Mouse (Mus musculus) intestine, embryonic 14.5 days (tissue): ENCODE data around the gene Ptchd3. TPM values are rescaled to one million over a fixed set of nuclear protein-coding genes. Genes with fewer than 3 reads are reported as not detected.
A peak's percentile ranks its signal among the peaks of the same experiment; 100 is the strongest.

Experiments
- ATAC-seq: fragments of 200-750 bp; cut with Nextera tagmentation; replicated peaks from 2 replicates; pipeline ENCODE4 v1.8.0; 2017; ENCODE audit warnings: low read depth, moderate number of reproducible peaks, moderate TSS enrichment, moderate library complexity; ENCODE audit not compliant: low FRiP score, low TSS enrichment
- DNase-seq: peaks from one replicate; pipeline ENCODE4 v3.0.0-alpha.2; 2018; ENCODE audit warnings: low spot score
- H3K27ac ChIP-seq: fragments of 300-500 bp; sonication (generic); 2 replicates; pipeline ENCODE4 v1.5.1; 2014; ENCODE audit warnings: low read depth, mild to moderate bottlenecking, control low read depth
- H3K27me3 ChIP-seq: fragments of 300-500 bp; sonication (generic); replicated peaks from 2 replicates; pipeline ENCODE4 v1.6.1; 2014; ENCODE audit warnings: low read length, control low read depth; ENCODE audit not compliant: control insufficient read depth, insufficient read depth
- H3K36me3 ChIP-seq: fragments of 300-500 bp; sonication (generic); 2 replicates; pipeline ENCODE4 v1.6.1; 2014; ENCODE audit warnings: low read length, control low read depth; ENCODE audit not compliant: control insufficient read depth, insufficient read depth
- H3K4me1 ChIP-seq: fragments of 300-500 bp; sonication (generic); replicated peaks from 2 replicates; pipeline ENCODE4 v1.6.1; 2014; ENCODE audit warnings: low read length, control low read depth, mixed read lengths; ENCODE audit not compliant: control insufficient read depth, insufficient read depth
- H3K4me2 ChIP-seq: fragments of 300-500 bp; sonication (generic); 2 replicates; pipeline ENCODE4 v1.6.1; 2014; ENCODE audit warnings: low read length
- H3K4me3 ChIP-seq: fragments of 300-500 bp; sonication (generic); 2 replicates; pipeline ENCODE4 v1.5.1; 2014; ENCODE audit warnings: low read depth, low read length, control low read depth, mixed read lengths
- H3K9ac ChIP-seq: fragments of 300-500 bp; sonication (generic); 2 replicates; pipeline ENCODE4 v1.6.1; 2014; ENCODE audit warnings: mild to moderate bottlenecking, low read length
- H3K9me3 ChIP-seq: fragments of 300-500 bp; sonication (generic); 2 replicates; pipeline ENCODE4 v1.6.1; 2016; ENCODE audit warnings: low read length, control low read depth; ENCODE audit not compliant: control insufficient read depth
- WGBS: fragments of 180-500 bp; shearing (Covaris S2); extraction: QIAGEN DNeasy Blood & Tissue Kit; methylation state at CpG from one replicate; pipeline ENCODE4 v1.1.7; 2014; 5-methylcytosine and 5-hydroxymethylcytosine counted together
- polyA plus RNA-seq: library from polyadenylated mRNA; unstranded; fragments of >200 nt; fragmentation: Nextera tagmentation; extraction: Ambion mirVana; gene quantifications from 2 replicates; pipeline ENCODE4 v1.2.1, GENCODE M21; 2014

Ptchd3 gene
- polyA plus RNA-seq, 1 experiment from 2014 or later = not detected

DNA sequence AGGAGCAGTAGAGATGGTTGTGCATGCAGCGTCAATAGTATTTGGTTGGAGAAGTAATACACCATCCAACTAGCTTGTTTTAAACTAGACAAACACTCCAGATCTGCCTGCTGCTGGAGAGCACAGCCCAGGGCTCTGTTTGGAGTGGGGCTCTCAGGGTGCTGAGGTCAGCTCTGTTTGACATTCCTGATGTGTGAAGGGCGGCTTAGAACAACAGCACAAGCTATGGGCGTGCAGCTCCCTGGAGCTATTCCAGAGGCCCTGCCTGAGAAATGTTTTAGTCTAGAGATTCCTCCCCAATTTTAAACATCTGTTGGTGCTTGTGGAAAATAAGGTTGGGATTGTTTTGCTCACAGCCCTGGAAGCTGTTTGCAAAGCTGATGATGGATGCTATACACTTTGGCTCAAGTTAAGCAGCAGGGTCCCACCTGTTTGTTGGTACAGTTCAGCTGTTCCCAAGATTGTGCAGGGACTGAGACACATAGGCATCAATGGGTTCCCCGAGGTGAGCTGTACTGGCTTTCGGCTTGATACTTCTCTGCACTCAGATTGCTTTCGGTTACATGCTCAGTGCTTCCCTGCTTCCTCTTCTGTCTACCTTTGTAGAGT, 35.4 kb upstream of the Ptchd3 start:
- H3K4me2 ChIP-seq = no peak overlapping the region
- no peaks in the 10 kb centered on the region for H3K27me3 ChIP-seq
- H3K27ac ChIP-seq = peak overlapping the region; percentile 69
- no peak overlapping the region for H3K9ac ChIP-seq
- ATAC-seq (peak; percentile 88), DNase-seq (peak; percentile 64)
- H3K4me1 ChIP-seq = peaks cover 10% of the 10 kb centered on the region
- no peak overlapping the region for H3K4me3 ChIP-seq
- no peaks in the 10 kb centered on the region for H3K9me3 ChIP-seq
- WGBS = 18% methylated on average over 6 of the region's 6 CpGs
- no peaks in the 10 kb centered on the region for H3K36me3 ChIP-seq

DNA sequence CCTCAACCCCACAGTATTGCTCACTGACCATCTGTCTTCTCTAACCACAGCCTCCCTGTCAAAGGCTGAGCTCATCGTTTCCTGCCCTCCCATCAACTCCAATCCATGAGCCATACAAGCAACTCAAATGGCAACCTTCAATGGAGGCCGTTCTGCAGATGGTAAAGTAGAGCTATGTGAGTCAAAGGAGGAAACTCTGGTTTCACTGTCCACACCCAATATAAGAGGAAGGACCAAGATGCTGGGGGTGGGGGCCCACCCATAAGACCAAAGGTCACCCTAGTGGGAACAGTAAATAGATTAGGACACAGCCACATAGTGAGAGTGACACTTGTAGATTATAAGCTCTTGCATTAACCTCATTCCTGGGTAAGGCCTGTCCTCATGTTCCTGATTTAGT, 34.1 kb upstream of the Ptchd3 start:
- Histone ChIP-seq H3K4me3 (no peak overlapping the region), H3K27me3 (no peaks in the 10 kb centered on the region), H3K4me1 (peaks cover 10% of the 10 kb centered on the region), H3K4me2 (no peak overlapping the region), H3K27ac (no peak overlapping the region), H3K9me3 (no peaks in the 10 kb centered on the region), H3K9ac (no peak overlapping the region), H3K36me3 (no peaks in the 10 kb centered on the region)
- no peak for DNase-seq
- ATAC-seq = no peak
- WGBS = 84% methylated on average over 2 of the region's 2 CpGs

DNA sequence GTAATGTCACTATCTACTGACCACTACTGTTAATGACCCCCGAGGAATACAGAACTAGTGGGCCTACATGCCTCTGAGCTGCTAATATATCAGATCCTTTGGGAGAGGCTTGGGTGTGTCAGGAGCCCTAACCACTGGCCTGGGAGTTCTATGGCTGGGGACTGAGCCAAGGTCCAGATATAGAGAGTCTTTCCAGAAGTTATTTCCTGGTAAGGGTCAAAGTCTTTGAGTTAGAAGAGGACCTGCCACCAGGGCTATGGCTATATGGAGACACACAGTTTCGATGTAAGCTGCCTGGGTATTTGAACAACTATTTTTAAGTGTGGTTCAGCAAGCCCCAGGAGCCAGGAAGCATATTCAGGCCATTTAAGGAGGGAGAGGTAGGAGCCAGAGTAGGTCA, 31.5 kb upstream of the Ptchd3 start:
- no peak for DNase-seq
- H3K36me3 ChIP-seq = no peaks in the 10 kb centered on the region
- H3K27me3 ChIP-seq = no peaks in the 10 kb centered on the region
- no peak overlapping the region for H3K4me2 ChIP-seq
- H3K9ac ChIP-seq = no peak overlapping the region
- no peaks in the 10 kb centered on the region for H3K9me3 ChIP-seq
- H3K4me1 ChIP-seq = peaks cover 10% of the 10 kb centered on the region
- H3K4me3 ChIP-seq = no peak overlapping the region
- no peak overlapping the region for H3K27ac ChIP-seq
- WGBS = 84% methylated on average over 2 of the region's 2 CpGs
- no peak for ATAC-seq

DNA sequence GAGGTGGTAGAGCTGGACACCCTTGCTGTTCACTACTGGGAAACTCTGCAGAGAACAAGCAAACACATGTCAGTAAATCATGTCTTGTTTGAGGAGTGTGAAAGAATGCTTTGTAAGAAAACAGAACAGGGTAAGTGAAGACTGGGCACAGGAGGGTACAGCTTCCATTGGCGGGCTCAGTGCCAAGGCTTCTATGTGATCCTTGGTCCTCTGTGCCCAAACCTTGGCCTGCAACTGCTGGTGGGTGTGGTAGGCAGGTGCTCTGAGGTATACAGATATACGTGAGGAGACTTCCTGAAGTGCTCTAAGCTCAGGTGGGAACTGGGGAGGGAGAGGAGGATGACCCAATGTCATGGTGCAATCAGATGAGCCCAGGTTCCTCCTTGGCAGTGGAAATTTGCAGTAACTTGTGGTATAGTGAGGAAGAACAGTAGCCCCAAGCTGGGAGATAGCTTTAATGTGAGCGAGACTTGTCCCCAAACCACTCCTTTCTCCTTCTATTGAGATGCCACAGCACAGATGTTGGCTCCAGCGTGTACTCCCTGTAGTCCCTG, 30.2 kb upstream of the Ptchd3 start:
- ATAC-seq = no peak
- H3K4me2 ChIP-seq = no peak overlapping the region
- no peaks in the 10 kb centered on the region for H3K9me3 ChIP-seq
- no peak overlapping the region for H3K27ac ChIP-seq
- 86% methylated on average over 4 of the region's 4 CpGs for WGBS
- no peak for DNase-seq
- no peak overlapping the region for H3K9ac ChIP-seq
- H3K4me3 ChIP-seq = no peak overlapping the region
- no peaks in the 10 kb centered on the region for H3K27me3 ChIP-seq
- 0 out of 2 replicates have a peak, but pooled peaks cover 3% of the 10 kb centered on the region for H3K4me1 ChIP-seq
- no peaks in the 10 kb centered on the region for H3K36me3 ChIP-seq

DNA sequence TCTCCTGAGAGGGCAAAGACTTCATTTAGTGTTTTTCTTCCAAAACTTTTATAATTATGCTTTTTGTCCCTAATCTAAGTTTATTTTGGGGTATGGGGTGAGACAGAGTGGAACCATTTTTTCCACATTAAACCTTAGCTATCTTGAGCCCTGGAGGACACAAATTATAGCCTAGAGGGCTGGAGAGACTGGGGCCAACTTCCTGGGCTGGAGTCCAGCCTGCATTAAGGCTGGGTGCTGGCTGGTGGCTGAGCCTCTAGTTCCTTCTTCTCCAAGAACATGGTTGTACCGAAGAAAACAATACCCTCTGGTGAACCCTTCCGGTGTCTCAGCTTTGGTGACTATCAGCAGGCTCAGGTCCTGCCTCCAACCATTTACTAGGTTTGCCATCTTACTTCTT, 27.3 kb upstream of the Ptchd3 start:
- no peak overlapping the region for H3K4me3 ChIP-seq
- DNase-seq = no peak
- H3K9ac ChIP-seq = no peak overlapping the region
- H3K4me2 ChIP-seq = no peak overlapping the region
- H3K4me1 ChIP-seq = no peaks in the 10 kb centered on the region
- no peak overlapping the region for H3K27ac ChIP-seq
- no peaks in the 10 kb centered on the region for H3K36me3 ChIP-seq
- no peaks in the 10 kb centered on the region for H3K9me3 ChIP-seq
- no peaks in the 10 kb centered on the region for H3K27me3 ChIP-seq
- no peak for ATAC-seq
- 89% methylated on average over 2 of the region's 2 CpGs for WGBS

DNA sequence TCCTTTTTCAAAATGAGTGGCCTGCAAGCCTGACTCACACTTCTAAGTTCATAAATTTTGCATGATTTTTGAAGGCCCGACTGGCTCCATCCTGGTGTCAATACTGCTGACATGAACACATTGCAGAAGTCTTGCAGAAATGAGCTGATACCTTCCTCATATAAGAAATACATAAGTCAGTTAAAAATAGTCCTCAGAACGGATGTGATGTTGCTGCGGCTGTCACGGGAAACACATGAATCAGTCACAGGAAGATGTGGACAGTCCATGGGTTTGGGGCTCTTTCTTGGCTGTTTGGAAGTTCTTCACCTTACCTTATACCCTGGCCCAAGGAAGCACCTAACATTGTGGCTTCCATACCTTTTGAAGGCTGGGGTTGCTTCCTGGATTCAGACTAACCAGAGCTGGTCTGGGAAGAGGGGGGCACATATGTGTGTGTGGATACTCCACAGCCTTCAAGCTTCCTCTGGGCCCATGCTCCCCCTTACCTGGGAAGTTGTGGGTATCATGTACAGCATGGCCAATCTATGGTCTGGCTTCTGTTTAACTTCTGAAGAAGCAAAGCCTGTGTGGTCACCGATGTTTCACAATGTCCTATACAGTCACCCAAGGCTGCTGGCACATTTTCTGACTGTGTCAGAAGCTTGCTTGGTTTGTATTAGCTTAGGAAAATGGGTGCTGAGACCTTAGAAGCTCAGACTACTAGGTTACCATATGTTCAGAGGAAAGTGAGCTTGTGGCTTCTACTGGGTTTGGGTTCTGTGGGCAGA, 25.6 kb upstream of the Ptchd3 start:
- Histone ChIP-seq H3K27ac (no peak overlapping the region), H3K9me3 (no peaks in the 10 kb centered on the region), H3K4me2 (no peak overlapping the region), H3K9ac (no peak overlapping the region), H3K4me1 (peaks cover 3% of the 10 kb centered on the region; the same call in 1 of the 2 replicates), H3K4me3 (no peak overlapping the region), H3K36me3 (no peaks in the 10 kb centered on the region), H3K27me3 (no peaks in the 10 kb centered on the region)
- DNase-seq (no peak), ATAC-seq (no peak)
- WGBS = 90% methylated on average over 5 of the region's 5 CpGs

DNA sequence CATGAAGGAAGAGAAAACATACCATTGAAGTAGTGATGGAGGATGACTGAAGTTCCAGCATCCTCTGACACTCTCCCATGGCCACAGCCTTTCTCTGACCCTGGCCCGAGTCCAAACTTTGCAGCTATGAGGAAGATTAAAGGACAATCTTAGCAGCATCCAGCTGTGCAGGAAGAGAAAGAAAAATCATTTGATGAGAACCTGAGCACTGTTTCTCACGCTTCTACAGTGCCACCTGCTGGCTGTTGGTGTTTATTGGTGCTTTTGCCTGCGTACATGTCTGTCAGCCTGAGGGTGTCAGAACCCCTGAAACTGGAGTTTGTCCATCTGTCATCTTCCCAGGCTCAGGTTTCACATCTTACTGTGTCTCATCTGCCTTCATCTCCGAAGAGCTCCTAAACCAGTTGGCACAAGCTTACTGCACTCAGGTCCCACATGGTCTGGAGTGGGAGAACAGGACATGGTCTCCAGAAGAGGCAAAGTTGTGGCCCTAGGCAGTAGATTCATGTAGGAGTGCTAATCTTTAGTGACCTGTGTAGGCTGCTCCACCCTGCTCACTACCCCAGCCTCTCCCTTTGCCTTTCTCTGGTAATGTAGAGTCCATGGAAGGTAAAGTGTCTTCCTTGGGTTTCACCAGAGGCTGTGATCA, 21.7 kb upstream of the Ptchd3 start:
- Histone ChIP-seq H3K9ac (no peak overlapping the region), H3K36me3 (no peaks in the 10 kb centered on the region), H3K27ac (no peak overlapping the region), H3K9me3 (no peaks in the 10 kb centered on the region), H3K4me3 (no peak overlapping the region), H3K27me3 (no peaks in the 10 kb centered on the region), H3K4me1 (peaks cover 3% of the 10 kb centered on the region; the same call in 1 of the 2 replicates), H3K4me2 (no peak overlapping the region)
- peak; percentile 79 for ATAC-seq
- DNase-seq = peak; percentile 95
- WGBS = under 1% methylated on average over 4 of the region's 4 CpGs

DNA sequence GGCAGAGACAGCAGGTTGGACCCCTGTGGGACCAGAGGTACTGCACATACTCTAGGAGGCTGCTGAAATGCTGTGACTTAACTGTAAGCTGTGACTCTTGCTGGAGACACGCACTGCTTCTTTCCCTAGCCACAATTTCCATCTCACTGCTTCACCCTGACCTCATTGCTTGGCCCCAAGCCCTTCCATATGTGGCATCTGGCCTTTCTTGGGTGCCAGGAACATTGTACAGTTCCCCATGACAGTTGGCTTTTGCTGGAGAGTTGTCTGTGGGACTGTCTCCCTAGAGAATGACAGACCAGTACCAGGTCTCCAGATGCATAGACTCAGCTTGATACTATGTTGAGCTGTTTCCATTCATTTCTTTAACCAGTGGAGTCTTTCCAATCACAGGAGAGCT, 21.2 kb upstream of the Ptchd3 start:
- Histone ChIP-seq H3K4me2 (no peak overlapping the region), H3K4me3 (no peak overlapping the region), H3K4me1 (peaks cover 3% of the 10 kb centered on the region; the same call in 1 of the 2 replicates), H3K27me3 (no peaks in the 10 kb centered on the region), H3K9me3 (no peaks in the 10 kb centered on the region), H3K36me3 (no peaks in the 10 kb centered on the region), H3K27ac (no peak overlapping the region), H3K9ac (no peak overlapping the region)
- 48% methylated on average over 1 of the region's 1 CpGs for WGBS
- no peak for ATAC-seq
- no peak for DNase-seq
